Mouse (Mus musculus): ENCODE measurements around the gene Skap1. TPM values are rescaled to one million over a fixed set of nuclear protein-coding genes. Genes with fewer than 3 reads are reported as not detected.
A peak's percentile ranks its signal among the peaks of the same experiment; 100 is the strongest.

Gene Skap1
- total and polyA plus RNA-seq, 3 experiments = not detected

DNA sequence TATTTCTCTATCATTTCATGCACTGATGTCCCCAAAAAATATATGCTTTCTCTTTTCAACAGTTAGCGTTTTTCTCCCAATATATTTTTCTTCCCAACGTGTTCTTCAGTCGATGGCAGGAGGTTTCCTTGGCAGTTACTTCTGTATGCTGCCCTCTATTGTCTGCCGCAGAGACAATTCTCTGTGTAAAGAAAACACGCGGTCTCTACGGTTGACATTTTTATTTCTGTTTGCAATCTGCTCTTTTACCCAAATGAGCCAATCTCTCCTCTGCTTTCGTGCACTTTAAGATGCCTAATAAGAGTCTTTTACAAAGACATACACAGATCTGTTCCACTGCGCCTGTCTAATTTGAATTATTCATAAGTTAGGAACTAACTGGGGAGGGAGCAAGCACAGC is 265.1 kb downstream of the Skap1 start:
- H3K27me3 ChIP-seq (ENCODE audit: control insufficient read depth in 1 of 2, insufficient read depth in 2 of 2, low read length in 2 of 2) = peaks cover 26 to 65% of the 10 kb centered on the region in 2 experiments
- DNase-seq (ENCODE audit: low read depth, low spot score) = no peak
- H3K4me1 ChIP-seq (ENCODE audit: control insufficient read depth in 1 of 2, insufficient read depth in 2 of 2, low read length in 2 of 2) = no peaks in the 10 kb centered on the region
- H3K36me3 ChIP-seq (ENCODE audit: control insufficient read depth in 1 of 2, insufficient read depth in 2 of 2, low read length in 2 of 2) = no peaks in the 10 kb centered on the region
- H3K4me3 ChIP-seq (ENCODE audit: control insufficient read depth in 1 of 2, insufficient read depth in 1 of 2, low read depth in 2 of 2, low read length in 2 of 2) = no peak overlapping the region
- H3K79me2 ChIP-seq (ENCODE audit: control insufficient read depth, insufficient read depth, low read length, poor library complexity) = no peaks in the 10 kb centered on the region
- TF ChIP-seq MEF2A (IDR thresholded peaks at IDR 0.05; ENCODE audit: extremely low read depth, insufficient replicate concordance, low read depth, low read length, poor library complexity, severe bottlenecking) (no peak), CTCF (IDR thresholded peaks at IDR 0.05 in 2 of 3, conservative IDR thresholded peaks at IDR 0.05 in 1 of 3; ENCODE audit: control insufficient read depth in 1 of 3, insufficient read depth in 1 of 3, low read depth in 2 of 3, low read length in 3 of 3, poor library complexity in 1 of 3, severe bottlenecking in 1 of 3) (0 out of 6 replicates have a peak, but pooled peaks of 2 of the 3 experiments have one; percentile 0 to 1), JUND (IDR thresholded peaks at IDR 0.05; ENCODE audit: low read depth, low read length) (no peak)
- H3K27ac ChIP-seq (ENCODE audit: control insufficient read depth, low read depth, low read length) = no peak overlapping the region
- H3K9ac ChIP-seq (ENCODE audit: control insufficient read depth, low read depth, low read length, poor library complexity, severe bottlenecking) = no peak overlapping the region
- H3K9me3 ChIP-seq (replicated peaks; ENCODE audit: insufficient read depth, low read length) = no peaks in the 10 kb centered on the region

DNA sequence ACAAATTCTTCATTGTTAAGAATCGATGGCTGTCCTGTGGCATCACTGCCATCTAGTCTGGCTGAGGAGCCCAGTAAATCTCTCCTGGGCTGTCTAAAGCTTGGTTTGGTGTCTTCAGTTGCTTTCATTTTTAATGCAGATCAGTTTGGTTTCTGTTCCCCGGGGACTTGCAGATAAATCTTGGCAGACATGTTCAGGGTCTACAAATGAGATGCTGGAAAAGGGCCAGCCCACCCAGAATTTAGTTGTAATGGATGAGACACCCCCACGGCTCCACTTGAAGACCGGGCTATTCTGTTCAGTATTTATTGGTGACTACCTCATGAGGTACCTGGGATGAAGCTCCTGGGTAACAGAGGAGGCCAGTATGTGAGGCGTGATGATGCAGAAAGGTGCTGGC is 265.9 kb downstream of the Skap1 start:
- DNase-seq (ENCODE audit: low read depth, low spot score) = no peak
- Histone ChIP-seq H3K79me2 (ENCODE audit: control insufficient read depth, insufficient read depth, low read length, poor library complexity) (no peaks in the 10 kb centered on the region), H3K9ac (ENCODE audit: control insufficient read depth, low read depth, low read length, poor library complexity, severe bottlenecking) (no peak overlapping the region), H3K4me1 (ENCODE audit: control insufficient read depth in 1 of 2, insufficient read depth in 2 of 2, low read length in 2 of 2) (no peaks in the 10 kb centered on the region), H3K9me3 (replicated peaks; ENCODE audit: insufficient read depth, low read length) (no peaks in the 10 kb centered on the region), H3K27me3 (ENCODE audit: control insufficient read depth in 1 of 2, insufficient read depth in 2 of 2, low read length in 2 of 2) (peaks cover 27 to 61% of the 10 kb centered on the region in 2 experiments), H3K36me3 (ENCODE audit: control insufficient read depth in 1 of 2, insufficient read depth in 2 of 2, low read length in 2 of 2) (no peaks in the 10 kb centered on the region), H3K27ac (ENCODE audit: control insufficient read depth, low read depth, low read length) (no peak overlapping the region), H3K4me3 (ENCODE audit: control insufficient read depth in 1 of 2, insufficient read depth in 1 of 2, low read depth in 2 of 2, low read length in 2 of 2) (no peak overlapping the region)
- no peak for TF ChIP-seq BHLHE40 (IDR thresholded peaks at IDR 0.05; ENCODE audit: borderline replicate concordance, low read depth, low read length)
- no peak for TF ChIP-seq ZMIZ1 (IDR thresholded peaks at IDR 0.05; ENCODE audit: low read depth, low read length)
- TF ChIP-seq CHD1 (IDR thresholded peaks at IDR 0.05; ENCODE audit: low read depth, low read length) = no peak
- TF ChIP-seq GATA1 (IDR thresholded peaks at IDR 0.05; ENCODE audit: low read depth, low read length) = no peak
- TF ChIP-seq NRF1 (IDR thresholded peaks at IDR 0.05; ENCODE audit: insufficient read depth, low read depth, low read length, poor library complexity, severe bottlenecking) = no peak
- TF ChIP-seq TAL1 (IDR thresholded peaks at IDR 0.05; ENCODE audit: low read length) = no peak
- no peak for TF ChIP-seq MYB (IDR thresholded peaks at IDR 0.05; ENCODE audit: low read depth, low read length)

GRCm38 (mm10) chr11:96732657-96733056 is 268.3 kb downstream of the Skap1 start:
- Histone ChIP-seq H3K36me3 (ENCODE audit: control insufficient read depth in 1 of 2, insufficient read depth in 2 of 2, low read length in 2 of 2) (no peaks in the 10 kb centered on the region), H3K79me2 (ENCODE audit: control insufficient read depth, insufficient read depth, low read length, poor library complexity) (no peaks in the 10 kb centered on the region), H3K4me1 (ENCODE audit: control insufficient read depth in 1 of 2, insufficient read depth in 2 of 2, low read length in 2 of 2) (no peaks in the 10 kb centered on the region), H3K9ac (ENCODE audit: control insufficient read depth, low read depth, low read length, poor library complexity, severe bottlenecking) (no peak overlapping the region), H3K27ac (ENCODE audit: control insufficient read depth, low read depth, low read length) (no peak overlapping the region), H3K9me3 (replicated peaks; ENCODE audit: insufficient read depth, low read length) (no peaks in the 10 kb centered on the region), H3K27me3 (ENCODE audit: control insufficient read depth in 1 of 2, insufficient read depth in 2 of 2, low read length in 2 of 2) (peaks cover 24 to 54% of the 10 kb centered on the region in 2 experiments), H3K4me3 (ENCODE audit: control insufficient read depth in 1 of 2, insufficient read depth in 1 of 2, low read depth in 2 of 2, low read length in 2 of 2) (no peak overlapping the region)
- no peak for DNase-seq (ENCODE audit: low read depth, low spot score)
- no peak for TF ChIP-seq ELF1 (IDR thresholded peaks at IDR 0.05; ENCODE audit: low read depth, low read length)
